Mouse (Mus musculus) erythroblast, embryonic 14.5 days (primary cell): ENCODE results near the gene Ift27.

Experiments used
- GATA1 ChIP-seq: IDR thresholded peaks from 2 replicates; pipeline ENCODE4 v1.6.1; 2012; ENCODE audit warnings: low read length, inconsistent platforms, mixed read lengths
- TAL1 ChIP-seq: IDR thresholded peaks from 3 replicates; pipeline ENCODE4 v1.6.1; 2012; ENCODE audit warnings: low read length, inconsistent platforms, mixed read lengths

GRCm38 (mm10) chr15:78161946-78162345, 12.0 kb downstream of the Ift27 start:
- TF ChIP-seq TAL1 (no peak), GATA1 (no peak)
